Mouse (Mus musculus) G1E (cell line): Measurements from ENCODE around the gene Scn7a. TPM values are rescaled to one million over a fixed set of nuclear protein-coding genes. Genes with fewer than 3 reads are reported as not detected.

ENCODE experiments used
- ATAC-seq: 2 replicates; pipeline ENCODE4 v1.8.0; 2016; ENCODE audit warnings: mild to moderate bottlenecking; ENCODE audit not compliant: insufficient number of reproducible peaks, poor library complexity, low FRiP score, severe bottlenecking; ENCODE audit errors: extremely low read depth
- DNase-seq: peaks from one replicate; pipeline ENCODE4 v3.0.0; 2012; ENCODE audit warnings: low spot score
- H3K27me3 ChIP-seq: 2 replicates; pipeline ENCODE4 v1.6.1; 2012; ENCODE audit warnings: mild to moderate bottlenecking, low read length, inconsistent platforms; ENCODE audit not compliant: insufficient read depth
- H3K36me3 ChIP-seq: replicated peaks from 2 replicates; pipeline ENCODE3; 2012; ENCODE audit warnings: mild to moderate bottlenecking, inconsistent platforms
- H3K4me1 ChIP-seq: 2 replicates; pipeline ENCODE4 v1.6.1; 2012; ENCODE audit warnings: low read depth, low read length, inconsistent platforms, mixed read lengths; ENCODE audit not compliant: insufficient read depth
- H3K4me3 ChIP-seq: 2 replicates; pipeline ENCODE4 v1.5.1; 2012; ENCODE audit warnings: low read depth, mild to moderate bottlenecking, inconsistent platforms, low read length, moderate library complexity, mixed read lengths
- H3K9me3 ChIP-seq: replicated peaks from 2 replicates; pipeline ENCODE4 v1.6.1; 2012; ENCODE audit warnings: inconsistent platforms
- CTCF ChIP-seq: IDR thresholded peaks from 2 replicates; pipeline ENCODE4 v1.5.1; 2012; ENCODE audit warnings: low read depth, low read length, inconsistent platforms, mixed read lengths
- GATA1 ChIP-seq: IDR thresholded peaks from 2 replicates; pipeline ENCODE4 v1.6.1; 2012; ENCODE audit warnings: borderline replicate concordance, low read length, inconsistent platforms, mixed read lengths
- GATA2 ChIP-seq: IDR thresholded peaks from 2 replicates; pipeline ENCODE4 v1.6.1; 2012; ENCODE audit warnings: low read depth, low read length, inconsistent platforms, borderline replicate concordance
- POLR2AphosphoS5 ChIP-seq: IDR thresholded peaks from 2 replicates; pipeline ENCODE4 v1.6.1; 2012; ENCODE audit warnings: low read depth, low read length, inconsistent platforms; ENCODE audit not compliant: insufficient replicate concordance
- TAL1 ChIP-seq: conservative IDR thresholded peaks from 2 replicates; pipeline ENCODE4 v1.6.1; 2012; ENCODE audit warnings: low read depth, low read length, inconsistent platforms, mixed read lengths
- polyA plus RNA-seq: library from polyadenylated mRNA; stranded (reverse); fragments of >175 nt; gene quantifications from 2 replicates; pipeline ENCODE4 v1.2.3, GENCODE M21; 2012
- total RNA-seq, 2 experiments: library from RNA; stranded (forward) in 1 of 2; stranded (reverse) in 1 of 2; fragments of 200-1000 nt in 1 of 2; fragments of >200 nt in 1 of 2; fragmentation: Nextera tagmentation in 1 of 2; gene quantifications; 2 replicates each; pipeline ENCODE4 v1.2.3; 2014 to 2017

Gene Scn7a
- total and polyA plus RNA-seq, 3 experiments: 0.11 TPM; not detected in 2

- H3K27me3 ChIP-seq: no peaks in the 10 kb centered on the region
- DNase-seq (no peak), ATAC-seq (no peak)
- H3K9me3 ChIP-seq: peaks cover 8% of the 10 kb centered on the region
- no peaks in the 10 kb centered on the region for H3K4me1 ChIP-seq
- no peak for TF ChIP-seq GATA1
- TF ChIP-seq CTCF: no peak
- no peak for TF ChIP-seq POLR2AphosphoS5
- TF ChIP-seq TAL1: no peak
- TF ChIP-seq GATA2: no peak
- H3K4me3 ChIP-seq: no peak within 1 kb of the TSS; the same call in 1 of the 2 replicates
- no peaks in the 10 kb centered on the region for H3K36me3 ChIP-seq
Observed at GRCm38 (mm10) chr2:66634580-66635359, 149.9 kb downstream of the Scn7a start, which contains the start of gene Scn9a. Scn9a (minus strand) TSS chr2:66634962.

- DNase-seq (no peak), ATAC-seq (no peak)
- no peak for TF ChIP-seq GATA1
- TF ChIP-seq GATA2: no peak
- TF ChIP-seq TAL1: no peak
- TF ChIP-seq POLR2AphosphoS5: no peak
- TF ChIP-seq CTCF: no peak
- Histone ChIP-seq H3K27me3 (no peaks in the 10 kb centered on the region), H3K9me3 (peaks cover 12% of the 10 kb centered on the region), H3K36me3 (no peaks in the 10 kb centered on the region), H3K4me1 (no peaks in the 10 kb centered on the region), H3K4me3 (no peak overlapping the region)
Observed at GRCm38 (mm10) chr2:66632728-66633127, 152.0 kb downstream of the Scn7a start.

Other genes with a start within 250 kb of the Scn7a start
- gene Scn9a, start 150.0 kb downstream of the Scn7a start, total RNA-seq (2014; fragmentation: Nextera tagmentation): not detected in 2 replicates
- gene Scn9a, start 150.0 kb downstream of the Scn7a start, total RNA-seq (2017): 0.06 and 0.11 TPM in 2 replicates
- gene Scn9a, start 150.0 kb downstream of the Scn7a start, polyA plus RNA-seq: not detected in 2 replicates